Mouse (Mus musculus): ENCODE measurements around the gene Col11a2. TPM values are rescaled to one million over a fixed set of nuclear protein-coding genes. Genes with fewer than 3 reads are reported as not detected.

Col11a2 gene
- total RNA-seq, 2 experiments from 2014 or later: 1.5 to 2.7 TPM

DNA sequence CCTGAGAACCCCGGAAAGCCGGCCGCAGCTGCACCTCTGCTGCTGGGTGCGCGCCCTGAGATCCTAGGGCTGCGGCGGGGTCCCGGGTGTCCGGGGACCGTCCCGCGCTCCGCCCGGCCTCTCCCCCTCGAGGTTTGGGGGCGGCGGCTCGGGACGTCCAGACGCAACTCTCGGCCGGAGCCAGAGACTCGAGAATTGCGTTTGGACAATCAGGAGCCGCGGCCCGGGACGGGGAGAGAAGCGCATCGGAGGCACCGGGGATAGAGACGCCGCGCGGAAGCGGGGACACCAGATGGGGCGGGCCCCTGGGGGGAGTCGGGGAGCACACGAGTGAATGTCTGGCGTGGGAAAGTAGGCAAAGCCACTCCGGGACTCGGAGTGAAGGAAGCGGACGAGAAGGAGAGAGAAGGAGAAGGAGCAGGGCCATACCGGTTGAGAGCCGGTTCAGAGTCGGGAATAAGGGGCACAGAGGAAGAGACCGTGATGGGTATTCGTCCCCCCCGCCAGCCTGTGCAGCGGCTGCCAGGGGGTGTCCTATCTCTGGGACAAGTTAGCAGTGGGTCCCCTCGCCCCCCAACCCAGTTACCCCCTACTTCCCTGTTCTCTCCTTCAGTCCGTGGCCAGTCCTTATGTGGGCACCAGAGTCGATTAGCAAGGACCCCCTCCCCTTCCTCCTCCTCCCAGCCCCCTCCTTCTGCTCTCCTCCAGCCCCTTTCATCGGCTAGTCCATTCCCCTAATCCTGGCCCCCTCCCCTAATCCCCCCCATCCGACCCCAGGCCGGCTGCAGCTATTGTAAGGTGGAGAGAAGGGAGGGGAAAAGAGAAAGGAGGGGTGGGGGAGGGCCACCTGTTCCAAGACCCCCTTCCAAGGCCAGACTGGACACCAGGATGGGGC is 14.1 kb upstream of the Col11a2 start:
- intact Hi-C loops (cut with DNase I): loop anchor here (5.0 kb wide), 1 partner anchor 68 kb away; the partner anchor contains the start of genes Rps18 and Vps52

DNA sequence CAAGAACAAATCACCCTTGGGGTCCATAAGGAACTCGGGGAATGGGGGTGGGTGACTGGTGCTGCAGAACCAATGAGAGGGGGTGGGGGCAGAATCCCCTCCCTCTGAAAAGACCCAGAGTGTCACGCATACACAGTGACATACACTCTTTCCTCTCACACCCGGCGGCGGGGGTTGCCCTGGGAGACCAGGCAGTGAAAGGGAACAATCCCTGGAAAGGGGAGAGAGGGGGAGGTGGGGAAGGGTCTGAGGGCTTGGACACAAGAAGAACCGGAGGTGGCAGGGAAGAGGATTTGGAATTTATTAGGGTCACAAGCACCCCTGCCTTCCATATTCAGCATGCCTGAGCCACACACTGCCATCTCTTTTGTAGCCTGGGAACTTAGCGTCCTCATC is 13.5 kb upstream of the Col11a2 start:
- intact Hi-C loops (cut with DNase I): no loop called here
- no peak for DNase-seq

More for the DNA sequence above, 14.1 kb upstream of the Col11a2 start:
- DNase-seq: peak in 1 of 2 experiments; percentile 15

DNA sequence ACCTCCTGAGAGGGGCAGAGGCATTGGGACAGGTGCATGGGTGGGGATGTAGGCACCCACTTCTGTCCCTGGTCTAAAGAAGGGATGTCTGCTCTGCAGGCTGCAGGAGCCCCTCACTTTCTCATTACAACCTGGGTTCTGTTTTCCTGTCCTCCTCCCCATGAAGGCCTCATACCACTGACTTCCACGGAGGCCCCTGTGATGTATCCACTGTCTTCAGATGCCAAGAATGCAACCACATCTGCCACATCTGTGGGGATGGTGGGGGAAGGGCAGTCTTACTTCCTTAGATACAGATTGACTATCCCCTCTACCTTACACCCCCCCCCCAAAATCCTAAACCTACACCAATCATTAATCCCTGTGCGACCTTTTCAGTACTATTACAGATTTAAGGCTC is 13.0 kb upstream of the Col11a2 start:
- intact Hi-C loops (cut with DNase I): no loop called here
- no peak for DNase-seq

DNA sequence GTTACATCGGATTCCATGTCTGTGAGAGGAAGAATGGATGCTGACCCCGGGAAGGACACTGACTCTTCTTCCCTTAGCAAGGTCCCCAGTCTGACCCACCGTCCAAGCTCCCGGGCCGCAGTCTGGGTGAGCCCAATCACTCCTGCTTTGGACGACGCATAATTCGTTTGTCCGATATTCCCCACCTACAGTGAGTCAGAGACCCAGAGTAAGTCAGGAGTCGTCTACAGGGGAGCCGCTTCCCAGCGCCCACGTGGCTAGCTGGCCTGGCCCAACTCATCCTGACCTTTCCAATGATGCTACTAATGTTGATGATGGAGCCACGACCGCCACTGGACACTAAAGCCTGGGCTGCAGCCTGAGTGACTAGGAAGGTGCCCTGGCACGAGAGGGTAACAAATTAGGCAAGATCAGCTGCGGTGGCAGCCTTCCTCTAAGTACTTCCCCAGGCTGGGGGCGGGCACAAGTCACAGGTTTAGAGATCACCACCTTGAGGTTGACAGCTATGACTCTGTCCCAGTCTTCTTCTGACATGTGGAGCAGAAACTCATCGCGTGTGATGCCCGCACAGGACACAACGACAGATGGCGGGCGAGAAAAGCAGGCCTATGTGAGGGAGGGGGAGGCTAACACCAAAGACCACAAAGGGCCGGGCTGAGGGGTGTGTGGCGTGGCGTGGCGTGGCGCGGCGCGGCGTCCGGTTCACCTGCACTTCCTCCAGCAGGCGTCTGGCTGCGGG is 12.2 kb upstream of the Col11a2 start:
- DNase-seq: no peak
- intact Hi-C loops (cut with DNase I): no loop called here

DNA sequence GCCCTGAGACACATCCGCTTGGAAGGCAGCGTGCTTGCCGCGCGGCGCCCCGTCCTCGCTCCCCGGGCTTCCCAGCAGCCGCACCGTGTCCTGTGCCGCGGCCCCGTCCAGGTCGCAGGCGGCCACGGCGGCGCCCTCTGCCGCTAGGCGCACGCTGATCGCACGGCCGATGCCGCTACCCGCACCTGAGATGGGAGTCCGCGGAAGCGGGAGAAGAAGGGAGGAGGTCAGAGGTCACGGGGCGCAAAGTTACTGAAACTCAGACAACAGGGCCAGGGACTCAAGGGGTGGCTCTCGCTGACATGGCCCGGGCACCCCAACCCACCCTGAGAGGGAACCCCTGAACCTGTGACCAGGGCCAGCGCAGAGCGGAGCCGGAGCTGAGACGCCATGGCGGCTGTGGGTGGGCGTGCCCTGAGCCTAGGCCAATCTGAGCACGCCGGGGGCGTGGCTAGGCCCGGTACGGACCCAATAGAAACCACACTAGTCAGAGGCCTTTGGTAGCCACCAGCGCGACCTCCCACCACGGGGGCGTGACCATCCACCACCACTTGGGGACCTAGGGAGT is 11.5 kb upstream of the Col11a2 start, which contains the start of gene H2-Ke6:
Gene H2-Ke6, minus strand, starts transcription at position 405 of the 568 bp plus-strand sequence.
- DNase-seq: peak; percentile 92 to 94
- intact Hi-C loops (cut with DNase I): no loop called here

DNA sequence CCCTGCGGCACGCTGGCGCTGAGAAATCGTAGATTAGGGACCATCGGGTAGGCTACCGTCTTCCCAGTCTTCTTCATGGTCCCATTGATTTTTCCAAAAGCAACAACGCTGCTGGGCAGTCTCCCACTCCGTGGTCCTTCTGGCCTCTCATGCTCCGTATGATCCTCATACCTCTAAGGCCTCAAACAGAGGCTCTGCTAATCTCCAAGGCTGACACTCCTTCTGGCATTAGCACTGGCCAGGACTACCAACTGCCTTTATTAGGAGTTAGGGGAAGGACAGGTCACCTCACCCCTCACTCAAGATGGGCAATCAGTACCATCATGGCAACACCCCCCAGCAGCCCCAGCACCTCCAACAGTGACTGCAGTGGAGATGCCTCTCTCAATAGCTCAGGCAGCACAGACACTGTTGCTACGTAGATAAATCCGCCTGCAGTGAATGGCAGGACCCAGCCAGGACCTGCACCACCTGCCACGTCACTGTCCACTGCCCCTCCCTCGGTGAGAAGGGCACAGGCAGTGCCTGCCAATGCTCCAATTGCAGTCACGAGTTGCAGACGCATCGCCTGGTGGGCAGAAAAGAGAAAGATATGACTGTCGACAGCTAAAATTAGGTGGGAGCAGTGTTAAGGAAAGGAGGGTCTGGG is 10.6 kb upstream of the Col11a2 start:
- no peak for DNase-seq
- intact Hi-C loops (cut with DNase I): no loop called here

DNA sequence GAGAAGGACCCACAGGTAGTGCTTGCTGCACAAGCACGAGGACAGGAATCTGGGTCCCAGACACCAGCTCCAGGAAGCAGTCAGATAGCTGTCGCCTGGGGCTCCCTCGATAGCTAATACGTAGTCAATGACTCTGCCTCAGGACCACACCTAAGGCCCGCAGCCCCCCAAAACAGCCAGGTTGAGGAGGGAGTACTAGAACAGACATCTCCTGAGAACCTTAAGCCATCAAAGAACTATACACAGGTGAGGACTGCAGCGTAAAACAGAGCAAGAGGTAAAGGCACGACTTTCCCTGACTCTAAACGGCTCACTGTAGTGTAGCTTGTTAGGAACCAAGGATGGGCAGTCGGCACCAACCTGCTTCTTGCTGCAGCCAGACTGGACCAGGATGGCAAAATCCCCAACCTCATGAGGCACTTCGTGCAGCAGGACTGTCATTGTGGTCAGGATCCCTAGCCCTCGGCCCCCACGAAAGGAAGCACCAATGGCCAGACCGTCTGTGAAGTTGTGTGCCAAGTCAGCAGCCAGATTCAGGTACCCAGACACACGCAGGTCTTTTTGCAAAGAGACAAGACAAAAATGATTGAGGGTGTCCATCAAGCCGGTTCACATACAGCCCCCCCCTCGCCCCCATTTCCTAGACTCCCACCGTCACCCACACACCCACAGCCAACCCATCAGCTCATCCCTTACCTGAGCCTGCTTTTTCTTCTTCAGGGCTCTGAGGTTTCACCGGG is 9.9 kb upstream of the Col11a2 start:
- intact Hi-C loops (cut with DNase I): no loop called here
- DNase-seq: no peak

DNA sequence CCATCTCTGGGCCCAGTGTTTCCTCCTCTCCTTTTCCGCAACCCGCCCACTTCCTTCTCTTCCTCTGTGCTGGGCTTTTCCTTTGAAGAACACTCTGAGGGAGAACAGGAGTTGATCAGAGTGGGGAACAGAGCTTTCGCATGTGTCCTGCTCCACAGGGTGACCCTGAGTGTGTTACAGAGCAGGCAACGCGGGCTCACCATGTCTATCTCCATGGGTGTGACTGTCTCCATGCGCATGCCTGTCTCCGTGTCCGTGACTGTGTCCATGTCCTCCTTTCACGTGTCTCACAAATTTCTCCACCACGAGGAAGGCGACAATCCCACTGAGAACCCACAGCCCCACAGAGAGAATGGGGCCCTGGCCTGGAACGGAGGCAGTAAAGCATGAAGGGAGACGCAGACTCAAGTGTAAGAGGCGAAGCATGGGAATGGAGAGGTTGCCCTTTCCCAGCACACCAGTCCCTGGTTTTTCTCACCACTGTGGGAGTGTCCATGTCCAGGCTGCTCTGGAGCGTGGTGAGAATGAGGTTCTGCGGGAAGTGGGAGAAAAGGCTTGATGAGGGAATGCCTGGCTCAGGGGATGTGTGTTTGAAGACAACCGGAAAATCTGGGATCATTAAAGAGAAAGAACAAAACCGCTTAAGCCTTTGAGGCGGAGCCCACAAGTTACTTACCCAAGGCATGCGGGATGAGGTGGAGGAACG is 9.2 kb upstream of the Col11a2 start:
- DNase-seq: no peak
- intact Hi-C loops (cut with DNase I): loop anchor here (5.0 kb wide), 1 partner anchor 87 kb away; the partner anchor contains the start of gene H2-DMa

DNA sequence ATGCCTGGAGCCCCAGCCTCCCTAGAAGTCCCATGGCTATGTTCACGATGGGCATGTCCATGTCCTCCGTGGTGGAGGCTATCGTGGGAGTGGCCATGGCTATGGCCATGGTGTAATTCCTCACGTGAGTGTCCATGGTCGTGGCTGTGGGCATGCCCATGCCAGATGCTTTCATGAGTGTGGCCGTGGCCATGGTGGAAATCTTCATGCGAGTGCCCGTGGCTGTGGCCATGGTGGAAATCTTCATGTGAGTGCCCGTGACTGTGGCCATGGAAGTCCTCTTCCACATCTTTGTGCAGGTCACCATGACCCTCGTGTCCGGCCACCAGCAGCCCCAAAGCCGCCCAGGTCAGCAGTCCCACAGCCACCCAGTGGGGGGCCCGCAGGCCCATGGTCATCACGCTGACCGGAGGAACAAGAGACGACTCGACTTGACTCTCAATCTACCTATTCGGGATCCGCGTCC is 8.3 kb upstream of the Col11a2 start:
- no peak for DNase-seq
- intact Hi-C loops (cut with DNase I): loop anchor here (5.0 kb wide), 1 partner anchor 86 kb away; the partner anchor contains the start of gene H2-DMa

DNA sequence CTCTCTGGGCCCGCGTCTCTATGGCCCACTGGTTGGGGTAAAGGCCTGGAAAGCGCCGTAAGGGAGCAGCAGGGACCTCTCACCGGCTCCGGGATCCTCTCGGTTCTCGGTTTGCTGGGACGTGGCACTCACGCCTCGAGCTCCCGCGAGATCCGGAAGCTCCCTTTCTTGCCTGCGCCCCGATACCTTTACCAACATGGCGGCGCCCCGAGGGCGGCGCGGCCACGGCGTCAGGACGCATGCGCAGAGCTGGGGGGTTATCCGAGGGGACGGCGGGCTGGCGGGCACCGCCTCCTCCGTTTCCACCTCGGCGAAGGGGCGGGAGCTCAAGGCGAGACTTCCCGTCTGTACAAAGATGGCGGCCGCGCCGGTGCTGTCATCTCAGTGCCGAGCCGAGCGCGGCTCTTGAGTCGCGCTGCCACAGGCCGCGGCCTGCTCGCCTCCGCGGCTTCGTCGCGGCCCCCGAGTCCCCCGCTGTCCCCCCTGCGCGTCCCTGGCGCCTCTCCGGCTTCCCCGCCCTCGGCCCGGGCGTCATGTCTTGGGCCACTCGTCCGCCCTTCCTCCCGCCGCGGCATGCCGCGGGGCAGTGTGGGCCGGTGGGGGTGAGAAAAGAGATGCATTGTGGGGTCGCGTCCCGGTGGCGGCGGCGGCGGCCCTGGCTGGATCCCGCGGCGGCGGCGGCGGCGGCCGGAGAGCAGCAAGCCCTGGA is 7.6 kb upstream of the Col11a2 start, which contains the start of the genes Slc39a7 and Rxrb:
Gene Slc39a7, minus strand, starts transcription at position 218 of the 709 bp plus-strand sequence.
Gene Rxrb, plus strand, starts transcription at position 348 of the 709 bp plus-strand sequence.
- DNase-seq: peak; percentile 100
- intact Hi-C loops (cut with DNase I): loop anchor here (5.0 kb wide), 1 partner anchor 86 kb away; the partner anchor contains the start of gene H2-DMa

DNA sequence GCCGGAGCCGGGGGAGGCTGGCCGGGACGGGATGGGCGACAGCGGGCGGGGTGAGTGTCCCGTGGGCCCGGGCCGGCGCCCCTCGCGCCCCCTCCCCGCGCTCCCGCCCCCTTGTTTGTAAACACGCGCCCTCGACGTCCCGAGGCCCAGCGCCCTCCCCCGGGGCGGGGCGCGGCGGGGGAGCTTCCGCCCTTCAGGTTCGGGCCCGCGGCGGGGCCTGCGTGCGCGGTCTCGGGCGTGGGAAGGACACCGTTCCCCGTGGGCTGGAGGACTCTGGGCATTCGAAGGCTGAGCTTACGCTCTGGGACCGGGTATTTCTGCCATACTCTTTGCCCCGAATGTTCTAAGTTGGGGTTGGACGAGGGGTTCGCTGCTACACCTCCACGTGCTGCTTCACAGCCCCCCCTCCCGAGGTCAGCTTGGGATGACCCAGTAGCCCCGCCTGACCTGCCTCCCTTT is 7.0 kb upstream of the Col11a2 start:
- peak; percentile 76 to 78 for DNase-seq
- intact Hi-C loops (cut with DNase I): loop anchor here (5.0 kb wide), 1 partner anchor 85 kb away; the partner anchor contains the start of gene H2-DMa

DNA sequence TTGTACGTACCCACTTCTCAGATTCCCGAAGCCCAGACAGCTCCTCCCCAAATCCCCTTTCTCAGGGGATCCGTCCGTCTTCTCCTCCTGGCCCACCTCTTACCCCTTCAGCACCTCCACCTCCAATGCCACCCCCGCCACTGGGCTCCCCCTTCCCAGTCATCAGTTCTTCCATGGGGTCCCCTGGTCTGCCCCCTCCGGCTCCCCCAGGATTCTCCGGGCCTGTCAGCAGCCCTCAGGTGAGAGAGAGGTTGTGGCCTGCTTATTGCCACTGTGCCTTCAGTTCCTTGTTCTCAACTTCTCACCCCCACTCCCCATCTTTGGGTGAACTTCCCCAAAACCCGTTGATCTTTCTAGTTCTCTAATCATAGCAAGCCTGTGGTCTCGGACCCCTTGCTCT is 6.4 kb upstream of the Col11a2 start:
- intact Hi-C loops (cut with DNase I): loop anchor here (5.0 kb wide), 1 partner anchor 84 kb away; the partner anchor contains the start of gene H2-DMa
- DNase-seq: no peak

DNA sequence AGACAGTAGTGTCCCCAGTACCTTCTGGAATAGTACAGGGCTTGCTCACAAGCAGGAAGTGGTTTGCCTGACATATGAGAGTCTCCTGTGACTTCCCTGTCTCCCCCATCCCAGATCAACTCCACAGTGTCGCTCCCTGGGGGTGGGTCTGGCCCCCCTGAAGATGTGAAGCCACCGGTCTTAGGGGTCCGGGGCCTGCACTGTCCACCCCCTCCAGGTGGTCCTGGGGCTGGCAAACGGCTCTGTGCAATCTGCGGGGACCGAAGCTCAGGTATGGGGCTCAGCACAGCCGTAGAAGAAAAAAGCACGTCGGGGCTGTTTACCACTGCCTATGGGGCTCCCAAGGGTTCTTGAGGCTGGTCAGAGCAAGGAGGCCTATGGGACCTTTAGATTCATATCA is 5.8 kb upstream of the Col11a2 start:
- no peak for DNase-seq
- intact Hi-C loops (cut with DNase I): loop anchor here (5.0 kb wide), 1 partner anchor 84 kb away; the partner anchor contains the start of gene H2-DMa

DNA sequence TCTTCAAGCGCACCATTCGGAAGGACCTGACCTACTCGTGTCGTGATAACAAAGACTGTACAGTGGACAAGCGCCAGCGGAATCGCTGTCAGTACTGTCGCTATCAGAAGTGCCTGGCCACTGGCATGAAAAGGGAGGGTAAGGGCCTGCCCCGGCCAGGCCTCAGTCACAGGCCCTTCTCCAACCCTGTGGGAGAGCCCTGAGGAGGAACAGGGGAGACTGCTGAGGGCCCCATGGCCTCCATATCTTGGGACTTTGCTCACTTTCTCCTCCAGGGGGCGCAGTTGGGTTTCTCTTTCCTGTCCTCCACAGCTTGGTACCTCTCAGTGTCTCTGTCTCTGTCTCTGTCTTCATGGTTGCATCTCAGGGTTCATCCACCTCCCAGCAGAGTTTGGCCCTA is 5.2 kb upstream of the Col11a2 start:
- DNase-seq: peak; percentile 69 to 80
- intact Hi-C loops (cut with DNase I): loop anchor here (5.0 kb wide), 1 partner anchor 83 kb away; the partner anchor contains the start of gene H2-DMa

DNA sequence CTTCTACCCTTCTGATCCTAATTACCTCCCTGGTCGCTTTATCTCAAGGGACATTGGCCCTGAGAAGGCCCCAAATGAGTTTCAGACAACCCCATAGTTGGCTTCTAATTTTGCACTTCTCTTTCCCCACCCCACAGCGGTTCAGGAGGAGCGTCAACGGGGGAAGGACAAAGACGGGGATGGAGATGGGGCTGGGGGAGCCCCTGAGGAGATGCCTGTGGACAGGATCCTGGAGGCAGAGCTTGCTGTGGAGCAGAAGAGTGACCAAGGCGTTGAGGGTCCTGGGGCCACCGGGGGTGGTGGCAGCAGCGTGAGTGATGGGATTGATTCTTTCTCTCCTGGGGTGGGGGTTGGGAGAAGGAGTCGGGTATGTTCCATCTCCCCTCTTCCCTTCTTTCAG is 3.7 kb upstream of the Col11a2 start:
- intact Hi-C loops (cut with DNase I): no loop called here
- DNase-seq: no peak

DNA sequence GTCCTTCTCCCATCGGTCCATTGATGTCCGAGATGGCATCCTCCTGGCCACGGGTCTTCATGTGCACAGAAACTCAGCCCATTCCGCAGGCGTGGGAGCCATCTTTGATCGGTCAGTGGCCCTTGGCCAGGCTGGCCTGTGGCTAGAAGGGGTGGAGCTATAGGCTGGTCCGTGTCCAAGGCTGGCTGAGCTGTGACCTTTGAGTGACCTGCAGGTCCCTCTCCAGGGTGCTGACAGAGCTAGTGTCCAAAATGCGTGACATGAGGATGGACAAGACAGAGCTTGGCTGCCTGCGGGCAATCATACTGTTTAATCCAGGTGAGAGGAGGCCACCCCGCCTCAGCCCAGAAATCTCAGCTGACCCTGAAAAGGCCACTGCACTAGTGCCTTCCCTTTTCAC is 2.6 kb upstream of the Col11a2 start:
- peak in 1 of 2 experiments; percentile 58 for DNase-seq
- intact Hi-C loops (cut with DNase I): no loop called here

DNA sequence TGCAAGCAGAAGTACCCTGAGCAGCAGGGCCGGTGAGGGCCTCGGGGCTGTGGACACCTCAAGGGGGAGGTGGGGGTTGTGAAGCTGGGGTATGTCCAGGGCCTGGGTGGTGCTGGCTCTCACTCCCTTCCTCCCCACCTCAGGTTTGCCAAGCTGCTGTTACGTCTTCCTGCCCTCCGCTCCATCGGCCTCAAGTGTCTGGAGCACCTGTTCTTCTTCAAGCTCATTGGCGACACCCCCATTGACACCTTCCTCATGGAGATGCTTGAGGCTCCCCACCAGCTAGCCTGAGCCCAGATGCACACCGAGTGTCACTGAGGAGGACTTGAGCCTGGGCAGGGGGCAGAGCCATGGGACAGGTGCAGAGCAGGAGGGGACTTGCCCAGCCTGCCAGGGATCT is 2.0 kb upstream of the Col11a2 start:
- intact Hi-C loops (cut with DNase I): no loop called here
- DNase-seq: no peak

DNA sequence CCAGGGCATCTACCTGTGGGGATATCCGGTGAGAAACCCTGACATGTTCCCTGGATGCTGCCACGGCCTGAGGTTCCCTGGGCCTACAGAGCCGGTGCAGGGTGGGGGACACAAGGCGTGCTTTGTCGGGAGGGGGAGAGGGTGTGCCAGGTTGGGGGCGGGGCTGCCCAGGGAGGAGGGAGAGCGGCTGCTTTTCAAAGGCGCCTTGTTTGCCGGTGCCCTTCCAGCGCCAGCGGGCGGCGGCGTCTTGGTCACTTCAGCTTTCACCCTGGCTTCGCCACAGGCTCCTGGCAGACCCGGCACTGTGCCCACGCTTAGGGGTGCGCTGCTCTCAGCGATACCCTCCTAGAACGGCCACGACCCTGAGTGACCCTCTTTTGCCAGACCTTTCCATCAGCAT is 797 bp upstream of the Col11a2 start:
- DNase-seq: no peak
- intact Hi-C loops (cut with DNase I): no loop called here
